Mouse (Mus musculus) neutrophil, adult 5-6 weeks (primary cell): ENCODE data around the gene S100a16. TPM values are rescaled to one million over a fixed set of nuclear protein-coding genes. Genes with fewer than 3 reads are reported as not detected.
A peak's percentile ranks its signal among the peaks of the same experiment; 100 is the strongest.

ENCODE experiments used
- ATAC-seq: fragments of 151-379, 151-347 bp; 2 replicates; pipeline ENCODE4 v1.8.0; 2017; ENCODE audit warnings: mild to moderate bottlenecking, moderate TSS enrichment; ENCODE audit not compliant: insufficient number of reproducible peaks, poor library complexity, low FRiP score, severe bottlenecking; ENCODE audit errors: extremely low read depth
- total RNA-seq: library from RNA; stranded (forward); fragments of 200-1000 nt; gene quantifications from 2 replicates; pipeline ENCODE4 v1.2.3, GENCODE M21; 2017

The S100a16 gene
- not detected in 2 replicates for total RNA-seq

GRCm38 (mm10) chr3:90537141-90537904 is at the start of gene S100a16:
Gene S100a16 (plus strand): TSS chr3:90537254.
- ATAC-seq: no peak

GRCm38 (mm10) chr3:90488576-90488975 is 48.5 kb upstream of the S100a16 start:
- no peak for ATAC-seq

DNA sequence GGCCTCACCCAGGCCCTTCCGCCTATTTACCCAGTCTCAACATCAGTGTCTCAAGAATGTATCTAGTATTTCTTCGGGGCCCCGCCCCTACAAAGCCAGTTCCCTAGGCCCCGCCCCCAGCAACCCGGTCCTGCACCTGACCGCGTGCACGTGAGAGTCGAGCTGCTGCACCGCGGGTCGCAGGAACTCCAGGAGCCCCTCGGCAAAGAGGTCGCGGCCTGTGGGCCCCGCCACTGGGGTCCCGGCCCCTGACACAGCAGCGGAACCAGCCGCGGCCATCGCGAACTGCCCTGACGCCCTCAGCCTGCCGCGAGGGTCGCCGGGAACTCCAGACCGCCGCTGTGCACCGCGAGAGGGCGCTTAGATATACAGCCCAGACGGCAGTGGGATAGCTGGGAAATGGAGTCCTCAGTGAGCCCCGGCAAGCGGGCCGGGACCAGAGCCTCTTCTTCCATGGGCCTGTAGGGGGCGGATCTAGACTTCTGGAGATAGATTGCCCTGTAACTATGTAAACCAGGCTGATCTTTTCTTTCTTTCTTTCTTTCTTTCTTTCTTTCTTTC is 46.3 kb upstream of the S100a16 start, which contains the start of gene Snapin:
Gene Snapin (minus strand): TSS at position 338 of the 561 bp plus-strand sequence.
- peak; percentile 98 for ATAC-seq

- ATAC-seq: no peak
Measured at GRCm38 (mm10) chr3:90491350-90491749, 45.7 kb upstream of the S100a16 start.

DNA sequence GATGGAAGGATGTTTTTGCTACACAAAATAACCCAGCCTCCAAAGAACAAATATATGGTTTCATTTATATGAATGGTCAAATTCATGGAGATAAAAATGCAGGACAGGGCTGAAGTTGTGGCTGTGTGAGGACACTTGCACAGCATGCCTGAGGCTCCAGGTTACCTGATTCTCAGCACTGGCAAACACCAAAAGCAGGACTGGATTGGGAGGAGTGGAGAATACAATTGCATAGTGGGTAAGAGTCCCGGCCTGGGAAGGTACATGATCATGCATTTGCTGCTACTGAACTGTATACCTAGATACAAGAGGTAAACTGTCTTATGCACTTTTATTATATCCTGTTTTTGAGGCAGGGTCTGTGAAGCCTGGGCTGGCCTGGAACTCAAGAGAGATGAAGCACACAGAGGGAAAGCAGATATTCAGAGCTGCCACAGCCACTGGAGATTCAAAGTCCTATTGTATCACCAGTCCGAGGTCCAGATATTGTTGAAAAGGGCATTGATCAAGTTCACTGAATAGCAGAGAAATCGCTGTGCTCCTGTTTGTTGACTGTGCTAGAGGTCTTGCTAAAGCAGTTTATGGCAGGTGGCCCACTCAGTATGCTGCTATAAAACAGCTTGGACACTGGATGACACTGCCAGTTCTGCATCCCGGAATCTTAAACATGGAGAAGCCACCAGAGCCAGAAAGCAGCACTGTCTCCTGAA is 43.1 kb upstream of the S100a16 start:
- ATAC-seq: no peak

GRCm38 (mm10) chr3:90495850-90496525 is 41.1 kb upstream of the S100a16 start:
- ATAC-seq: no peak

- ATAC-seq: no peak
Measured at GRCm38 (mm10) chr3:90497597-90497996, 39.5 kb upstream of the S100a16 start.

- no peak for ATAC-seq
Measured at GRCm38 (mm10) chr3:90503444-90503843, 33.6 kb upstream of the S100a16 start.

GRCm38 (mm10) chr3:90505216-90505615 is 31.8 kb upstream of the S100a16 start:
- ATAC-seq: no peak

- no peak for ATAC-seq
Measured at GRCm38 (mm10) chr3:90506362-90506761, 30.7 kb upstream of the S100a16 start.

- ATAC-seq: no peak
Measured at GRCm38 (mm10) chr3:90508287-90508949, 28.6 kb upstream of the S100a16 start.

GRCm38 (mm10) chr3:90508950-90509746 is 27.9 kb upstream of the S100a16 start, which contains the start of gene Chtop:
Gene Chtop (minus strand): TSS chr3:90509498.
- peak; percentile 96 for ATAC-seq

DNA sequence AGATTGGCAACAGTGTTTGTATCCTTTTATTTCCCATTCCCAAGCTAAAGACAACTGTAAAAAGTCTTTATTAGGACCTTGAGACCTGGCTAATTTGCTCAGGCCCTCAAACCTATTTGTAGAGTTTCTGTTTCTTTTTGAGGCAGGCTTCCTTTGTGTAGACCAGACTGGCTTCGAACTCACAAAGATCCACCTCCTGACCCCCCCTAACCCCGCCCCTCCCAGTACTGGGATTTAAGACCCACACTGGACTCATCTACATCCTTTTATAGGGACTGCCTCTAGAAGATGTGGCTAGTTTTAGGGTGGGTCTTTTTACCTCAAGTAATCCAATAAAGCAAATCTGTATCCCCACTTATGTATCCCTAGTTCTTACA is 27.3 kb upstream of the S100a16 start:
- no peak for ATAC-seq

DNA sequence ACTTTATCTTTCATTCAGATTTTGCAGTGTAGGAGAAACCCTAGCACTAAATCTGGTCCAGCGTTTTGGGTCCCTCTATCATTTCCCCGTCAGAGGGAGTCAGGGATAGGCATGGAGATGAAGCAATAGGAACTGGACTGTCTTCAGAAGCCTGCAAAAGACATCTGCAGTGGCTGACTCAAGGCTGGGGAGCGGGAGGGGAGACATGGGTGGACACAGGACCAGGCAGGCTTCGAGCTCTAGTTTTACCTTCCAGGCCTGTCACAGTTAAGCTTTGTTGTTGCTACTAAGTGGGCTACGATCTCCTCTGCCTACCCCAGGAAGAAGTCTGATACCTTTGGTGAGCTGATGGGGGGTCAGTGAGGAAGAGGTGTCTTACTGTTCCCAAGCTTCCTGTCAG is 24.8 kb upstream of the S100a16 start:
- ATAC-seq: no peak

- no peak for ATAC-seq
Measured at GRCm38 (mm10) chr3:90512948-90513642, 24.0 kb upstream of the S100a16 start.

- ATAC-seq: peak; percentile 8; the same call in 1 of the 2 replicates
Measured at GRCm38 (mm10) chr3:90513796-90514590, 23.1 kb upstream of the S100a16 start, which contains the start of the genes S100a1 and S100a13. Gene S100a1 (minus strand): TSS chr3:90514392. Gene S100a13 (plus strand): TSS chr3:90514435.

DNA sequence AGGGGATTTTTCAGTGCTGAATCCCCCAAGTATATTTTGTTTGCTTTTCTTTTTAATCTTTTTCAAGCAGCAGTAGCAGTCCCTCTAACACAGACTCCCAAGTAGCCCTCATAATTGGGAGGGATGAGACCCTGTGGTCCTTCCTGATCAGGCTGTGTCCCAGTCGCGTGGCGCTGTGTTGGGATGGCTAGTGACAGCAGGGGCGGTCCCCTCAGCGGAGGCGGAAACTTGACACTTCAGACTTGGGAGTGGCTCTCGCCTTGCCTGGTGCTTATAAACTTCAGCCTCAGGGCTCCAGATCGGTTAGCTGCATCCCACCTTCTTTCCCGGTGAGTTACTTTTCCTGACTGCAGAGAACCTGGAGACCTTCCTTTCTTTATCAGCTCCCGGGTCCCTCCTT is 22.4 kb upstream of the S100a16 start:
- ATAC-seq: peak; percentile 62
